Comparison of ENCODE assay signal across 21 mouse cellular contexts in genomic region chr19:5122492-5122891, GRCm38 (mm10). TPM values are rescaled to one million over a fixed set of nuclear protein-coding genes. Genes with fewer than 3 reads are reported as not detected.
DNase-seq lines count a peak whose midpoint lies in the region; ATAC-seq lines count a peak whose summit lies in the region.
"Had no signal": no experiment of that assay in that cellular context is flagged by ENCODE, and none has a peak within 500 bp of the region (broad histone marks: within the 10 kb centered on the region; RNA-seq: fewer than 3 reads in every experiment).

No protein-coding gene starts in this region.

- H3K9me3 ChIP-seq in midbrain, embryonic 11.5 days (ENCODE audit: control insufficient read depth, low read length), result no peaks in the 10 kb centered on the region
- no peaks in the 10 kb centered on the region for H3K9me3 ChIP-seq in midbrain, embryonic 13.5 days
- H3K9me3 ChIP-seq: embryonic facial prominence, embryonic 13.5 days; embryonic facial prominence, embryonic 15.5 days; forebrain, embryonic 10.5 days; forebrain, embryonic 12.5 days had no signal

- H3K4me1 ChIP-seq in midbrain, embryonic 11.5 days (ENCODE audit: control insufficient read depth, insufficient read depth, low read length), result peaks cover 4% of the 10 kb centered on the region; the same call in 1 of the 2 replicates
- peaks cover 8% of the 10 kb centered on the region for H3K4me1 ChIP-seq in midbrain, embryonic 13.5 days (replicated peaks)

- peaks cover 2% of the 10 kb centered on the region; the same call in 1 of the 2 replicates for H3K27me3 ChIP-seq in midbrain, embryonic 11.5 days (ENCODE audit: control insufficient read depth, insufficient read depth, low read length)
- no peaks in the 10 kb centered on the region for H3K27me3 ChIP-seq in midbrain, embryonic 13.5 days
- H3K27me3 ChIP-seq: embryonic facial prominence, embryonic 13.5 days; embryonic facial prominence, embryonic 15.5 days had no signal

- H3K9ac ChIP-seq in midbrain, embryonic 11.5 days (ENCODE audit: low read length), result no peak overlapping the region
- H3K9ac ChIP-seq in midbrain, embryonic 13.5 days (replicated peaks), result no peak overlapping the region
- H3K9ac ChIP-seq: embryonic facial prominence, embryonic 13.5 days; embryonic facial prominence, embryonic 15.5 days; forebrain, embryonic 12.5 days had no signal

- ATAC-seq in midbrain, embryonic 11.5 days (ENCODE audit: low FRiP score), result no peak
- no peak for ATAC-seq in midbrain, embryonic 13.5 days
- ATAC-seq: forebrain, embryonic 14.5 days had no signal

- H3K4me3 ChIP-seq in midbrain, embryonic 11.5 days (ENCODE audit: low read depth, low read length), result no peak overlapping the region
- H3K4me3 ChIP-seq in midbrain, embryonic 13.5 days (replicated peaks), result no peak overlapping the region
- H3K4me3 ChIP-seq: embryonic facial prominence, embryonic 13.5 days; embryonic facial prominence, embryonic 15.5 days; erythroblast, embryonic 14.5 days; forebrain, embryonic 10.5 days; forebrain, embryonic 12.5 days had no signal

- WGBS in midbrain, embryonic 11.5 days, result 79% methylated on average over 10 of the region's 10 CpGs
- WGBS in midbrain, embryonic 13.5 days, result 67% methylated on average over 10 of the region's 10 CpGs

- H3K4me2 ChIP-seq in midbrain, embryonic 11.5 days, result no peak overlapping the region
- H3K4me2 ChIP-seq in midbrain, embryonic 13.5 days (replicated peaks), result no peak overlapping the region
- H3K4me2 ChIP-seq: embryonic facial prominence, embryonic 13.5 days; embryonic facial prominence, embryonic 15.5 days; forebrain, embryonic 12.5 days had no signal

- H3K36me3 ChIP-seq in midbrain, embryonic 11.5 days (ENCODE audit: control insufficient read depth, insufficient read depth, low read length), result no peaks in the 10 kb centered on the region
- H3K36me3 ChIP-seq in midbrain, embryonic 13.5 days, result no peaks in the 10 kb centered on the region
- H3K36me3 ChIP-seq: embryonic facial prominence, embryonic 13.5 days; embryonic facial prominence, embryonic 15.5 days; forebrain, embryonic 10.5 days; forebrain, embryonic 12.5 days had no signal

- no peak overlapping the region for H3K27ac ChIP-seq in midbrain, embryonic 11.5 days (ENCODE audit: low read depth, low read length)
- no peak overlapping the region for H3K27ac ChIP-seq in midbrain, embryonic 13.5 days
- H3K27ac ChIP-seq: embryonic facial prominence, embryonic 13.5 days; embryonic facial prominence, embryonic 15.5 days; forebrain, embryonic 10.5 days; forebrain, embryonic 12.5 days had no signal

- DNase-seq in midbrain, embryonic 11.5 days (ENCODE audit: low spot score, missing footprints), result peak; percentile 75
- peak; percentile 58 for DNase-seq in ovary, postnatal 36 days (ENCODE audit: low spot score)
- no peak for DNase-seq in ovary, postnatal 10 days (ENCODE audit: low spot score)
- peak; percentile 73 for DNase-seq in testis, postnatal 14 days (ENCODE audit: low spot score)
- DNase-seq in thymus, postnatal 14 days, result no peak
- DNase-seq: adrenal gland, adult 2 months; adrenal gland, postnatal 10 days; adrenal gland, postnatal 25 days; cerebellum, adult 11 months; cerebellum, adult 18-20 months; cerebellum, adult 8-10 months; cerebellum, adult 9-11 months; cerebellum, postnatal 36 days; embryo, embryonic 11 days had no signal

RNA-seq across cellular contexts. Expression of gene Klc2, which starts 4.1 kb away (rescaled TPM):
- 24.4 and 25.0 TPM in 2 replicates for polyA plus RNA-seq in midbrain, embryonic 11.5 days (2014; fragmentation: Nextera tagmentation; extraction: Ambion mirVana)
- 63.1 and 69.0 TPM in 2 replicates for polyA plus RNA-seq in midbrain, embryonic 13.5 days (2015; fragmentation: Nextera tagmentation; extraction: Ambion mirVana)

RNA-seq across cellular contexts. Expression of gene Rab1b, which starts 15.6 kb away (rescaled TPM):
- 214 and 231 TPM in 2 replicates for polyA plus RNA-seq in midbrain, embryonic 11.5 days (2014; fragmentation: Nextera tagmentation; extraction: Ambion mirVana)
- polyA plus RNA-seq in midbrain, embryonic 13.5 days (2015; fragmentation: Nextera tagmentation; extraction: Ambion mirVana), result 238 and 242 TPM in 2 replicates

RNA-seq across cellular contexts. Expression of gene Cnih2, which starts 24.2 kb away (rescaled TPM):
- 106 and 115 TPM in 2 replicates for polyA plus RNA-seq in midbrain, embryonic 11.5 days (2014; fragmentation: Nextera tagmentation; extraction: Ambion mirVana)
- 321 and 357 TPM in 2 replicates for polyA plus RNA-seq in midbrain, embryonic 13.5 days (2015; fragmentation: Nextera tagmentation; extraction: Ambion mirVana)

RNA-seq across cellular contexts. Expression of gene Yif1a, which starts 34.2 kb away (rescaled TPM):
- 70.4 and 80.6 TPM in 2 replicates for polyA plus RNA-seq in midbrain, embryonic 11.5 days (2014; fragmentation: Nextera tagmentation; extraction: Ambion mirVana)
- 57.1 and 59.0 TPM in 2 replicates for polyA plus RNA-seq in midbrain, embryonic 13.5 days (2015; fragmentation: Nextera tagmentation; extraction: Ambion mirVana)

RNA-seq across cellular contexts. Expression of gene Tmem151a, which starts 37.2 kb away (rescaled TPM):
- polyA plus RNA-seq in midbrain, embryonic 11.5 days (2014; fragmentation: Nextera tagmentation; extraction: Ambion mirVana), result 1.3 TPM in 2 replicates
- 3.7 and 4.4 TPM in 2 replicates for polyA plus RNA-seq in midbrain, embryonic 13.5 days (2015; fragmentation: Nextera tagmentation; extraction: Ambion mirVana)
- polyA plus RNA-seq: erythroblast, embryonic 14.5 days had no signal

Comparison
In these comparisons a context has a peak if more than half of its experiments do, and no peak if none do; other contexts are left out.
1. DNase-seq: peak in midbrain, embryonic 11.5 days (single experiment), ovary, postnatal 36 days (single experiment) and testis, postnatal 14 days (single experiment); none in ovary, postnatal 10 days (single experiment) and thymus, postnatal 14 days (single experiment).